Mouse (Mus musculus) fibroblast of lung, adult 2 months (primary cell): ENCODE measurements around the gene Cacng7.
"Not testable (repeated sequence)": the region's sequence is repeated elsewhere in the genome, so short reads cannot be mapped to it uniquely, and the experiment has no call there.

Source experiments
- DNase-seq: peaks from one replicate; pipeline ENCODE4 v3.0.0-alpha.2; 2011; ENCODE audit warnings: low read depth

Gene Cacng7

GRCm38 (mm10) chr7:3332619-3333521, at the start of gene Cacng7:
TSS of gene Cacng7 (plus strand) at chr7:3332955.
- no peak for DNase-seq

- DNase-seq: no peak
Observed at GRCm38 (mm10) chr7:3283081-3283875, 49.5 kb upstream of the Cacng7 start.

- no peak for DNase-seq
Observed at GRCm38 (mm10) chr7:3284604-3285003, 48.2 kb upstream of the Cacng7 start.

- no peak for DNase-seq
Observed at GRCm38 (mm10) chr7:3286036-3286435, 46.7 kb upstream of the Cacng7 start.

- peak; percentile 95 for DNase-seq
Observed at GRCm38 (mm10) chr7:3287186-3287585, 45.6 kb upstream of the Cacng7 start.

GRCm38 (mm10) chr7:3288976-3289970, 43.5 kb upstream of the Cacng7 start, which contains the start of the genes Myadm and Prkcg:
TSS of gene Myadm (plus strand) at chr7:3289080.
TSS of gene Prkcg (plus strand) at chr7:3289179.
- peak; percentile 41 for DNase-seq

- DNase-seq: peak; percentile 92
Observed at GRCm38 (mm10) chr7:3290257-3291033, 42.3 kb upstream of the Cacng7 start.

GRCm38 (mm10) chr7:3291197-3291596, 41.6 kb upstream of the Cacng7 start:
- no peak for DNase-seq

GRCm38 (mm10) chr7:3291764-3292163, 41.0 kb upstream of the Cacng7 start:
- no peak for DNase-seq

- not testable (repeated sequence) for DNase-seq
Observed at GRCm38 (mm10) chr7:3292271-3292670, 40.5 kb upstream of the Cacng7 start.

GRCm38 (mm10) chr7:3292791-3293190, 40.0 kb upstream of the Cacng7 start:
- peak; percentile 76 for DNase-seq

GRCm38 (mm10) chr7:3294794-3295193, 38.0 kb upstream of the Cacng7 start:
- no peak for DNase-seq

GRCm38 (mm10) chr7:3295321-3296110, 37.2 kb upstream of the Cacng7 start:
- DNase-seq: no peak

GRCm38 (mm10) chr7:3296711-3297110, 36.0 kb upstream of the Cacng7 start:
- no peak for DNase-seq

GRCm38 (mm10) chr7:3299941-3300617, 32.7 kb upstream of the Cacng7 start:
- no peak for DNase-seq

GRCm38 (mm10) chr7:3300891-3301627, 31.7 kb upstream of the Cacng7 start:
- DNase-seq: no peak

GRCm38 (mm10) chr7:3301628-3302555, 30.9 kb upstream of the Cacng7 start:
- DNase-seq: no peak
